Mouse (Mus musculus) thymus, postnatal 25 days (tissue): ENCODE measurements around the gene Olfr812.
"Not testable (repeated sequence)": the region's sequence is repeated elsewhere in the genome, so short reads cannot be mapped to it uniquely, and the experiment has no call there.

Experiments
- DNase-seq: peaks from one replicate; pipeline ENCODE4 v3.0.0; 2022

The Olfr812 gene

DNA sequence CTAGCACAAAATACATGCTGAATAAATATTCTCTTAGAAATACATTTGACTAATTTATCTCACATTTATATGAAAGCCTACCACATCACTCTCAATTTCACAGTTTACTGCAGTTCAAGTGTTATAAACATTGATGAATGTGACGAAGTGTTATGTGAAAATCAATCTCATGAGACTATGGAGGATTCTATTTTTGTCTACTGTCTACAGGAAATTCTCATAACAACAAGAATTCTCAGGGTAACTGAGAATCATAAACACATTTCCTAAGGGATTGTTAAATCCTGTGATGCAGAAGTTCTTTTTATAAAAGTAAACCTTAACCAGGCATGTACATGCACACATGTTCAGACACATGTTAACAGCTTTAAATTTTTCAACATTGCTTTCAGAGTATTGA, at the start of gene Olfr812:
Gene Olfr812, minus strand, starts transcription at position 101 of the 400 bp plus-strand sequence.
- no peak for DNase-seq

DNA sequence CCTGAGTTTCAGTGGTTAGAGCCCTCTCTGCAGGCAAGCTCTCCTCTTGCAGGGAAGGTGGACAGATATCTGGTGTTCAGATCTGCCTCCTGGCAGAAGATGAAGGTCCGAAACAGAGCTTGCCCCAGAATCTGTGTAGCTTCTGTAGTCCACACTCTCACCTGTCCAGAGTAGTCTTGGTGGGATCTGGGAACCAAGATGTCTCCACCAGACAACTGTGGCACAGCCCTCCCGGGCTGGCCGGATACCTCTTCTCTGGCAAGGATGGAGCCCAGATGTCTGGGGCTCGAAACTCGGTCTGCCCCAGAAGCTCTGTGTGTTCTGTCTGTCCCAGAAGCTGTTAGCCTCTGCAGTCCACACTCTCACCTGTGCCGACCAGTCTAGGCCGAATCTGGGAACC, 40.0 kb upstream of the Olfr812 start:
- DNase-seq: no peak

DNA sequence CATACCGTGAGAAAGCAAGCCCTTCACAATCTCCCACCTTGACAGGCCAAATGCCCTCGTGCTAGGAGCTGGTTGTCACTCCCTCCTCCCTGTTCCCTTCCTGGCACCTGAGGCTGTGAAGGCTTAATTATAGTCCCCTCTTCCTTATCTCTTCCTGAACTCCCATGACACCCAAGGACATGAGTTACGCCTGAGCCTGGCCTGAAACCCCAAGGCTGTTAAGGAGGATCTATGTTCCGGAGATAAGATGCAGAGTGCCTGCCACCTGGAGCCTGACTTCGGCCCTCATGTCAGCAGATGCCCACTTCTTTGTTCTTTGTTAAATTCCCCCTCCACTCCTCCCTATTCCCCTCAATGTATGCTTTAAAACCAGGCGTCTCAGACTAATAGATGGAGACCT, 39.6 kb upstream of the Olfr812 start:
- DNase-seq: not testable (repeated sequence)

DNA sequence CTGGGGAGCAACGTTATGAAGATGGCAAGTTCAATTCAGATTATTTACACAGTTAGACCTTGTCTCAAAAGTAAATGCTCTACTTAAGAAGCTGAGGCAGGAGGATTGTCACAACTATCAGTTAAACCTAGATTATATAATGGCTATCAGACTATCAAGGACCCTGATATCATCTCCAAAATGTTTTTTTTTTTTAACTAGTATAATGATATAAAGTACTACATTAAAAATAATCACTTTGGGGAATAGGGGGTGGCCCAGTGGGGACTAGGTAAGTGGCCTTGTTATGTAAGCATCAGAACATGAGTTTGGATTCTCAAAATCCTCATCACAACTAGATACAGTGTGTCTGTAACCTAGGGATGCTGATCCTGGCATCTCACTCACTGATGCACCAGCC, 33.9 kb upstream of the Olfr812 start, which contains the start of gene Olfr814:
Gene Olfr814, minus strand, starts transcription at position 101 of the 400 bp plus-strand sequence.
- not testable (repeated sequence) for DNase-seq

DNA sequence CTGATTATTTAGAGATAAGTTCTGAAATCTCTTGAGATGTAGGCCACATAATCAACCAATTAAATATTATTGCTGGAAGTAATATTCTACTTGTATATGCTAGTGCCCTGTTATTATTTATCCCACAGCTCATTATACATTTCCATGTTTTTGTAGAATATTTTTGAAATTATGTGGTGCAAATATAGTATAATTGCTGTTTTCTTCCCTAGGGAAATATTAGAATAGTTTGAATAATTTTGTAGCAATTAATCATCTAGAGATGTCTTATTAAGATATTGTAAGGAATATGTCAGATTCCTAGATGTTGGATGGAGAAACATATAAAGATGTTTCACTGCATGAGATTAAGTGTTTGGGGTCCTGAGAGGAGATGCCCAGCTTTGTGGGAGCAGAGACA, 9.2 kb upstream of the Olfr812 start, which contains the start of gene Olfr813:
Gene Olfr813, plus strand, starts transcription at position 301 of the 400 bp plus-strand sequence.
- DNase-seq: no peak

DNA sequence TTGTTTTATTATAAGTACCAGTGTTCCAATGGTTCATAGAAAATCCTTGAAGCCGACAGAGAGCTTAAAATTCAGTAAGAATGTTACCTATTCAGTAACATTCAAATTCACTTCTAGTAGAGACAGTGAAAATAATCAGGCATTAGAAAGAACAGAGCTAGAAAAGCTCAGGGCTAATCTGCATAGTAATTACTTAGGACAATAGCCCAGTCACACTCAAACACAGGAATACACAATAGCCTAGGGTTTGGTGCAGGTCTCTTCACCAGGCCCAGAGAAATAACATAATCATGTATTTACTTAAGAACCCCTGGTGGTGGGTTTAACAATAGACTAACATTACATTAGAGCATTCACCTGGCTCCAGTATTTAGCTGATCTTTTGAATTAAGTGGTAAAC, 1.4 kb upstream of the Olfr812 start:
- DNase-seq: no peak

DNA sequence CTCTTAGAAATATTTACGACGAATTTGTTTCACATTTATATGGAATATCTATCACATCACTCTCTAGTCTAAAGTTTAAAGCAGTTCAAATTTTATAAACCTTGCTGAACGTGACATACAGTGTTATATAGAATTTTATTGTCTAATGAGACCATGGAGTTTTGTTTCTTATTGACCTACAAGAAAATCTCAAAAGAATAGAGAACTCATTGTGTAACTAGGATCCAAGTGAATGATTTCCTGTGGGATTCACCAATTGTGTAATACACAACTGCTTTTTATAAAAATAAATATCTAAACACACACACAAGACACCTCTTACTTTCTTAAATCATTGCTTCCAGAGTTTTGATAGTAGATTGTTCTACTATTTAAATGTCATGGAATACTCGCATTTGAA, 41.6 kb downstream of the Olfr812 start, which contains the start of gene Olfr811:
Gene Olfr811, minus strand, starts transcription at position 101 of the 400 bp plus-strand sequence.
- no peak for DNase-seq

DNA sequence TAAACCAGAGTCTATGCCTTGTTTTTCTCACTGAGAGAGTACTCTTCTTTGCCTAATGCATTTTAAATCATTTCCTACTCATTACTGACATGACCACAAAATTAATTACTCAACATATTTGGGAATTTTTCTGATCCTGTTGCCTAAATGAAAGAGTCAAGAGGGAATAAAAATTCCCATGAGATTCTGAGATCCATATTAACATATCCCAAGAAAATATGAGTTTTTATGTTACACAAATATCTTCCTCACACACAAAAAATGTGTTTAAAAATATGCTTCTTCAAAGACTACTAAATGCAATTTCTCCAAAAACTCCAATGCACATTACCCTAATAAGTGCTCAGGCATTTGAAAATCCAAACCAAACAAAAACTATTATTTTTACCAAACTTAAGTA, 51.1 kb downstream of the Olfr812 start, which contains the start of gene Olfr810:
Gene Olfr810, minus strand, starts transcription at position 101 of the 400 bp plus-strand sequence.
- no peak for DNase-seq
